Mouse (Mus musculus): Measurements from ENCODE around the gene Itga7. TPM values are rescaled to one million over a fixed set of nuclear protein-coding genes. Genes with fewer than 3 reads are reported as not detected.

Gene Itga7
- polyA plus RNA-seq, 1 experiment: 14.6 TPM

DNA sequence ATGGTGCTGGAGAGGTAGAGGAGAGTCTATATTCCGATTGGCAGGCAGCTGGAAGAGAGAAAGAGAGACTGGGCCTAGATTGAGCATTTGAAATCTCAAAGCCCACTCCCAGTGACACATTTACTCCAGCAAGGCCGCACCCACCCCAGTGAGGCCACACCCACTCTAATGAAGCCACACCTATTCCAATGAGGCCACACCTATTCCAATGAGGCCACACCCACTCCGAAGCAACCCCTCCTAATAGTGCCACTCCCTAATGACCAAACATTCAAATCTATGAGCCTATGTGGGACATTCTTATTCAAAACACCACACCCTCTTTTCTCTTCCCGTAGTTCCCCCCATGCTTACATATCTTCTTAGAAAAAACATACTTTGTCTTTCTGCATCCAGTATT, 13.9 kb downstream of the Itga7 start:
- Histone ChIP-seq H3K4me3 (ENCODE audit: insufficient read depth, low read depth, low read length) (no peak overlapping the region), H3K36me3 (ENCODE audit: control insufficient read depth, insufficient read depth, low read length) (no peaks in the 10 kb centered on the region), H3K4me1 (ENCODE audit: control insufficient read depth, insufficient read depth, low read length) (no peaks in the 10 kb centered on the region), H3K27me3 (replicated peaks; ENCODE audit: control insufficient read depth, insufficient read depth, low read length) (no peaks in the 10 kb centered on the region), H3K27ac (ENCODE audit: insufficient read depth, low read depth, low read length) (no peak overlapping the region)
- WGBS: 94% methylated on average over 4 of the region's 4 CpGs
- TF ChIP-seq POLR2A (IDR thresholded peaks at IDR 0.05; ENCODE audit: low read depth, low read length): no peak
- no peak for TF ChIP-seq CTCF (conservative IDR thresholded peaks at IDR 0.05; ENCODE audit: insufficient read depth, insufficient read length, low read depth, low read length)
- DNase-seq: no peak

GRCm38 (mm10) chr10:128950208-128950887, 16.7 kb downstream of the Itga7 start:
- no peak for DNase-seq
- H3K4me1 ChIP-seq (ENCODE audit: control insufficient read depth, insufficient read depth, low read length): no peaks in the 10 kb centered on the region
- H3K27me3 ChIP-seq (replicated peaks; ENCODE audit: control insufficient read depth, insufficient read depth, low read length): no peaks in the 10 kb centered on the region
- 53% methylated on average over 16 of the region's 16 CpGs for WGBS
- no peak overlapping the region for H3K27ac ChIP-seq (ENCODE audit: insufficient read depth, low read depth, low read length)
- no peak overlapping the region for H3K4me3 ChIP-seq (ENCODE audit: insufficient read depth, low read depth, low read length)
- H3K36me3 ChIP-seq (ENCODE audit: control insufficient read depth, insufficient read depth, low read length): no peaks in the 10 kb centered on the region
- TF ChIP-seq POLR2A (IDR thresholded peaks at IDR 0.05; ENCODE audit: low read depth, low read length) (no peak), CTCF (conservative IDR thresholded peaks at IDR 0.05; ENCODE audit: insufficient read depth, insufficient read length, low read depth, low read length) (no peak)

DNA sequence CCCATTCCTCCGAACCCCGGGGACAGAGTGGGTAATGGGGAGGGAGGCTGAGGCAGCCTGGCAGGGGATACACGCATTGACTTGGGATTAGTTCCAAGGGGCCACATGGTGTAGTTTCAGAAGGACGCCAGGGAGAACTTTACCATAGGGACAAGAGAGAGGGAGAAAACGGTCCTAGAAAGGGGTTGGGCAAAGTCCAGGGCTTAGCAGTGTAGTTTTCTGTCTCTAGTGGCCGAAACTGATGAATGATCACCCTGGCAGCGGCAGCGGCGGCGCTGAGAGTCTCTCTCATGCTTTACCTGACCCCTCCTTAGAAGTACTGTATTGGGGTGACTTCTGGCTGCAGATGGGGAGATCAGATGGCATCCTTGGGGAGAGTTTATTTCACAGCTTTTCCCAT, 24.7 kb downstream of the Itga7 start:
- Histone ChIP-seq H3K4me3 (ENCODE audit: insufficient read depth, low read depth, low read length) (peak overlapping the region; percentile 2; the same call in 1 of the 2 replicates), H3K4me1 (ENCODE audit: control insufficient read depth, insufficient read depth, low read length) (no peaks in the 10 kb centered on the region), H3K27me3 (replicated peaks; ENCODE audit: control insufficient read depth, insufficient read depth, low read length) (no peaks in the 10 kb centered on the region), H3K36me3 (ENCODE audit: control insufficient read depth, insufficient read depth, low read length) (no peaks in the 10 kb centered on the region), H3K27ac (ENCODE audit: insufficient read depth, low read depth, low read length) (peak overlapping the region; percentile 1; the same call in 1 of the 2 replicates)
- 0 out of 2 replicates have a peak, but pooled peaks have one; percentile 8 for TF ChIP-seq CTCF (conservative IDR thresholded peaks at IDR 0.05; ENCODE audit: insufficient read depth, insufficient read length, low read depth, low read length)
- no peak for TF ChIP-seq POLR2A (IDR thresholded peaks at IDR 0.05; ENCODE audit: low read depth, low read length)
- peak; percentile 51 for DNase-seq
- 58% methylated on average over 10 of the region's 10 CpGs for WGBS

GRCm38 (mm10) chr10:128960142-128960541, 26.5 kb downstream of the Itga7 start:
- no peak for TF ChIP-seq POLR2A (IDR thresholded peaks at IDR 0.05; ENCODE audit: low read depth, low read length)
- no peak for TF ChIP-seq CTCF (conservative IDR thresholded peaks at IDR 0.05; ENCODE audit: insufficient read depth, insufficient read length, low read depth, low read length)
- Histone ChIP-seq H3K27me3 (replicated peaks; ENCODE audit: control insufficient read depth, insufficient read depth, low read length) (no peaks in the 10 kb centered on the region), H3K36me3 (ENCODE audit: control insufficient read depth, insufficient read depth, low read length) (no peaks in the 10 kb centered on the region), H3K4me3 (ENCODE audit: insufficient read depth, low read depth, low read length) (peak overlapping the region; percentile 47), H3K4me1 (ENCODE audit: control insufficient read depth, insufficient read depth, low read length) (peaks cover 8% of the 10 kb centered on the region; the same call in 1 of the 2 replicates), H3K27ac (ENCODE audit: insufficient read depth, low read depth, low read length) (peak overlapping the region; percentile 89)
- DNase-seq: no peak
- 43% methylated on average over 4 of the region's 4 CpGs for WGBS

GRCm38 (mm10) chr10:128960590-128961584, 27.3 kb downstream of the Itga7 start, which contains the start of gene Mettl7b:
Gene Mettl7b (minus strand): TSS chr10:128960988.
- Histone ChIP-seq H3K27ac (ENCODE audit: insufficient read depth, low read depth, low read length) (peak within 1 kb of the TSS; percentile 94), H3K36me3 (ENCODE audit: control insufficient read depth, insufficient read depth, low read length) (no peaks in the 10 kb centered on the region), H3K4me1 (ENCODE audit: control insufficient read depth, insufficient read depth, low read length) (peaks cover 14% of the 10 kb centered on the region; the same call in 1 of the 2 replicates), H3K27me3 (replicated peaks; ENCODE audit: control insufficient read depth, insufficient read depth, low read length) (no peaks in the 10 kb centered on the region), H3K4me3 (ENCODE audit: insufficient read depth, low read depth, low read length) (peak within 1 kb of the TSS; percentile 47)
- DNase-seq: peak; percentile 90
- TF ChIP-seq CTCF (conservative IDR thresholded peaks at IDR 0.05; ENCODE audit: insufficient read depth, insufficient read length, low read depth, low read length): no peak
- peak; percentile 52 for TF ChIP-seq POLR2A (IDR thresholded peaks at IDR 0.05; ENCODE audit: low read depth, low read length)
- 56% methylated on average over 12 of the region's 12 CpGs for WGBS

GRCm38 (mm10) chr10:128964961-128965360, 31.3 kb downstream of the Itga7 start:
- WGBS: 27% methylated on average over 2 of the region's 2 CpGs
- Histone ChIP-seq H3K27ac (ENCODE audit: insufficient read depth, low read depth, low read length) (peak overlapping the region; percentile 88), H3K36me3 (ENCODE audit: control insufficient read depth, insufficient read depth, low read length) (no peaks in the 10 kb centered on the region), H3K4me3 (ENCODE audit: insufficient read depth, low read depth, low read length) (no peak overlapping the region), H3K27me3 (replicated peaks; ENCODE audit: control insufficient read depth, insufficient read depth, low read length) (no peaks in the 10 kb centered on the region), H3K4me1 (ENCODE audit: control insufficient read depth, insufficient read depth, low read length) (peaks cover 14% of the 10 kb centered on the region; the same call in 1 of the 2 replicates)
- DNase-seq: peak; percentile 89
- no peak for TF ChIP-seq POLR2A (IDR thresholded peaks at IDR 0.05; ENCODE audit: low read depth, low read length)

All from kidney, adult 2 months (tissue).